Mouse (Mus musculus) limb, embryonic 10.5 days (tissue): ENCODE results near the gene 1700122O11Rik. TPM values are rescaled to one million over a fixed set of nuclear protein-coding genes. Genes with fewer than 3 reads are reported as not detected.

Source experiments
- DNase-seq: peaks from one replicate; pipeline ENCODE4 v3.0.0-alpha.2; 2017; ENCODE audit warnings: low spot score
- H3K27ac ChIP-seq: fragments of 300-500 bp; sonication (generic); 2 replicates; pipeline ENCODE4 v1.5.1; 2016; ENCODE audit warnings: mild to moderate bottlenecking
- H3K27me3 ChIP-seq: fragments of 300-500 bp; sonication (generic); 2 replicates; pipeline ENCODE4 v1.6.1; 2016; ENCODE audit warnings: low read depth, mild to moderate bottlenecking; ENCODE audit not compliant: poor library complexity, severe bottlenecking
- H3K36me3 ChIP-seq: fragments of 300-500 bp; sonication (generic); 2 replicates; pipeline ENCODE4 v1.6.1; 2016; ENCODE audit warnings: mild to moderate bottlenecking, moderate library complexity
- H3K4me1 ChIP-seq: fragments of 300-500 bp; sonication (generic); 2 replicates; pipeline ENCODE4 v1.6.1; 2016
- H3K4me3 ChIP-seq: fragments of 300-500 bp; sonication (generic); 2 replicates; pipeline ENCODE4 v1.5.1; 2016; ENCODE audit warnings: mild to moderate bottlenecking, moderate library complexity
- H3K9me3 ChIP-seq: fragments of 300-500 bp; sonication (generic); replicated peaks from 2 replicates; pipeline ENCODE4 v1.6.1; 2016; ENCODE audit warnings: mild to moderate bottlenecking
- WGBS: fragments of 180-500 bp; shearing (Covaris S2); methylation state at CpG from one replicate; pipeline ENCODE4 v1.1.7; 2016; 5-methylcytosine and 5-hydroxymethylcytosine counted together
- polyA plus RNA-seq: library from polyadenylated mRNA; unstranded; fragments of >200 nt; fragmentation: Nextera tagmentation; extraction: Ambion mirVana; gene quantifications from 2 replicates; pipeline ENCODE4 v1.2.1, GENCODE M21; 2016

Gene 1700122O11Rik
- polyA plus RNA-seq, 1 experiment from 2014 or later: not detected

- Histone ChIP-seq H3K4me1 (peaks cover 32% of the 10 kb centered on the region), H3K9me3 (no peaks in the 10 kb centered on the region), H3K4me3 (no peak overlapping the region), H3K27ac (no peak overlapping the region), H3K36me3 (no peaks in the 10 kb centered on the region), H3K27me3 (peaks cover 56% of the 10 kb centered on the region)
- 55% methylated on average over 10 of the region's 10 CpGs for WGBS
- no peak for DNase-seq
These were observed 25.5 kb downstream of the 1700122O11Rik start for GRCm38 (mm10) chr17:48012561-48012960.

- no peak overlapping the region for H3K4me3 ChIP-seq
- H3K27me3 ChIP-seq: peaks cover 68% of the 10 kb centered on the region
- no peak for DNase-seq
- WGBS: 91% methylated on average over 12 of the region's 12 CpGs
- no peaks in the 10 kb centered on the region for H3K36me3 ChIP-seq
- no peaks in the 10 kb centered on the region for H3K9me3 ChIP-seq
- no peak overlapping the region for H3K27ac ChIP-seq
- peaks cover 40% of the 10 kb centered on the region for H3K4me1 ChIP-seq
These were observed 27.0 kb downstream of the 1700122O11Rik start for GRCm38 (mm10) chr17:48011105-48011504.

- DNase-seq: no peak
- Histone ChIP-seq H3K27ac (no peak overlapping the region), H3K27me3 (peaks cover 71% of the 10 kb centered on the region), H3K4me1 (peaks cover 47% of the 10 kb centered on the region), H3K4me3 (no peak overlapping the region), H3K9me3 (no peaks in the 10 kb centered on the region), H3K36me3 (no peaks in the 10 kb centered on the region)
- WGBS: 80% methylated on average over 11 of the region's 11 CpGs
These were observed 27.8 kb downstream of the 1700122O11Rik start for GRCm38 (mm10) chr17:48010283-48010682.

GRCm38 (mm10) chr17:48005816-48006215 is 32.3 kb downstream of the 1700122O11Rik start:
- Histone ChIP-seq H3K4me1 (peaks cover 66% of the 10 kb centered on the region), H3K9me3 (no peaks in the 10 kb centered on the region), H3K27ac (peak overlapping the region; percentile 71), H3K27me3 (peaks cover 80% of the 10 kb centered on the region), H3K4me3 (no peak overlapping the region), H3K36me3 (no peaks in the 10 kb centered on the region)
- no peak for DNase-seq
- 45% methylated on average over 4 of the region's 4 CpGs for WGBS

GRCm38 (mm10) chr17:48005091-48005490 is 33.0 kb downstream of the 1700122O11Rik start:
- H3K4me1 ChIP-seq: peaks cover 65% of the 10 kb centered on the region
- peak overlapping the region; percentile 71 for H3K27ac ChIP-seq
- no peaks in the 10 kb centered on the region for H3K9me3 ChIP-seq
- H3K4me3 ChIP-seq: no peak overlapping the region
- no peaks in the 10 kb centered on the region for H3K36me3 ChIP-seq
- peaks cover 76% of the 10 kb centered on the region for H3K27me3 ChIP-seq
- 17% methylated on average over 8 of the region's 8 CpGs for WGBS
- DNase-seq: no peak

- no peak for DNase-seq
- no peaks in the 10 kb centered on the region for H3K36me3 ChIP-seq
These were observed 33.5 kb downstream of the 1700122O11Rik start for GRCm38 (mm10) chr17:48004619-48005018.

GRCm38 (mm10) chr17:48002486-48002885 is 35.6 kb downstream of the 1700122O11Rik start:
- H3K9me3 ChIP-seq: no peaks in the 10 kb centered on the region
- H3K4me1 ChIP-seq: peaks cover 62% of the 10 kb centered on the region
- no peak for DNase-seq
- peaks cover 85% of the 10 kb centered on the region for H3K27me3 ChIP-seq
- H3K36me3 ChIP-seq: no peaks in the 10 kb centered on the region
- H3K4me3 ChIP-seq: peak overlapping the region; percentile 43; the same call in 1 of the 2 replicates
- peak overlapping the region; percentile 79 for H3K27ac ChIP-seq
- WGBS: 61% methylated on average over 4 of the region's 4 CpGs

More at GRCm38 (mm10) chr17:48004619-48005018, 33.5 kb downstream of the 1700122O11Rik start:
- Histone ChIP-seq H3K27ac (peak overlapping the region; percentile 71), H3K9me3 (no peaks in the 10 kb centered on the region), H3K27me3 (peaks cover 76% of the 10 kb centered on the region), H3K4me3 (no peak overlapping the region), H3K4me1 (peaks cover 68% of the 10 kb centered on the region)
- 53% methylated on average over 9 of the region's 9 CpGs for WGBS

- Histone ChIP-seq H3K36me3 (no peaks in the 10 kb centered on the region), H3K4me1 (peaks cover 61% of the 10 kb centered on the region), H3K27me3 (peaks cover 82% of the 10 kb centered on the region), H3K9me3 (no peaks in the 10 kb centered on the region), H3K27ac (peak overlapping the region; percentile 79), H3K4me3 (peak overlapping the region; percentile 43)
- WGBS: 5% methylated on average over 21 of the region's 21 CpGs
- DNase-seq: peak; percentile 66
These were observed 36.3 kb downstream of the 1700122O11Rik start for GRCm38 (mm10) chr17:48001586-48002361.

GRCm38 (mm10) chr17:48001157-48001556 is 36.9 kb downstream of the 1700122O11Rik start:
- no peaks in the 10 kb centered on the region for H3K36me3 ChIP-seq
- 44% methylated on average over 7 of the region's 7 CpGs for WGBS
- peak overlapping the region; percentile 43; the same call in 1 of the 2 replicates for H3K4me3 ChIP-seq
- H3K4me1 ChIP-seq: peaks cover 55% of the 10 kb centered on the region
- H3K27me3 ChIP-seq: peaks cover 75% of the 10 kb centered on the region
- peak overlapping the region; percentile 79; the same call in 1 of the 2 replicates for H3K27ac ChIP-seq
- H3K9me3 ChIP-seq: no peaks in the 10 kb centered on the region
- DNase-seq: no peak

- Histone ChIP-seq H3K9me3 (no peaks in the 10 kb centered on the region), H3K36me3 (no peaks in the 10 kb centered on the region), H3K4me1 (peaks cover 43% of the 10 kb centered on the region), H3K27me3 (peaks cover 62% of the 10 kb centered on the region), H3K4me3 (no peak overlapping the region), H3K27ac (peak overlapping the region; percentile 42)
- 61% methylated on average over 3 of the region's 3 CpGs for WGBS
- no peak for DNase-seq
These were observed 38.3 kb downstream of the 1700122O11Rik start for GRCm38 (mm10) chr17:47999812-48000211.

- H3K4me1 ChIP-seq: peaks cover 40% of the 10 kb centered on the region
- 70% methylated on average over 6 of the region's 6 CpGs for WGBS
- no peak for DNase-seq
- no peaks in the 10 kb centered on the region for H3K36me3 ChIP-seq
- H3K27me3 ChIP-seq: peaks cover 58% of the 10 kb centered on the region
- H3K27ac ChIP-seq: peak overlapping the region; percentile 42; the same call in 1 of the 2 replicates
- no peak overlapping the region for H3K4me3 ChIP-seq
- no peaks in the 10 kb centered on the region for H3K9me3 ChIP-seq
These were observed 38.7 kb downstream of the 1700122O11Rik start for GRCm38 (mm10) chr17:47999403-47999802.

GRCm38 (mm10) chr17:47997806-47998205 is 40.3 kb downstream of the 1700122O11Rik start:
- Histone ChIP-seq H3K9me3 (no peaks in the 10 kb centered on the region), H3K36me3 (no peaks in the 10 kb centered on the region), H3K27me3 (peaks cover 42% of the 10 kb centered on the region), H3K27ac (no peak overlapping the region; the same call in 1 of the 2 replicates), H3K4me1 (peaks cover 40% of the 10 kb centered on the region), H3K4me3 (no peak overlapping the region)
- DNase-seq: no peak
- 54% methylated on average over 3 of the region's 3 CpGs for WGBS

- Histone ChIP-seq H3K4me3 (peak overlapping the region; percentile 20), H3K36me3 (no peaks in the 10 kb centered on the region), H3K27me3 (peaks cover 32% of the 10 kb centered on the region), H3K9me3 (no peaks in the 10 kb centered on the region), H3K27ac (peak overlapping the region; percentile 89), H3K4me1 (peaks cover 58% of the 10 kb centered on the region)
- WGBS: 11% methylated on average over 10 of the region's 10 CpGs
- DNase-seq: no peak
These were observed 47.5 kb downstream of the 1700122O11Rik start for GRCm38 (mm10) chr17:47990392-47991123.
